Mouse (Mus musculus): ENCODE measurements around the gene Phlda3.

DNA sequence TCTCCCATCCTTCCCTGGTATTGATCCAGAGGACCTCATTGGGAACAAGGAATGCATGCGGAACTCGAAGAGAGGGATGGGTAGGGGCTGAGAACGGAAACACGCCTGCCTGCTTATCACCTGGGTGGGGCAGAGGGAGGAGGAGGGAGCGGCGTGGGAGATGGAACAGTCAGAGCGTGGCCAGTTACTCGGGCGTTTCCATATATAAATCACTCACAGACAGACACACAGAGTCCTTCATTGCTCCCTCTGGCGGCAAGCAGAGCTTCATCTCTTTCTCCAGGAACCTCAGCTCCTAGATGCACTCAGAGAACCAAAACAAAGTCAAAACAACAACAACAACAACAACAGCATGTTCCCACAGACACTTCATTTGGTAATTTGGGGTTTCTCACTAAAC, 22.8 kb downstream of the Phlda3 start:
- TF ChIP-seq CTCF (IDR thresholded peaks at IDR 0.05; ENCODE audit: control insufficient read depth, insufficient read depth, low read length): peak; percentile 19; the same call in 1 of the 2 replicates
- no peak for TF ChIP-seq POLR2A (IDR thresholded peaks at IDR 0.05; ENCODE audit: borderline replicate concordance, control insufficient read depth, low read depth, low read length)
